9 mouse cellular contexts compared by ENCODE assay signal in genomic region chr9:95581758-95582515, GRCm38 (mm10). TPM values are rescaled to one million over a fixed set of nuclear protein-coding genes. Genes with fewer than 3 reads are reported as not detected.
DNase-seq lines count a peak whose midpoint lies in the region; ATAC-seq and TF ChIP-seq lines count a peak whose summit lies in the region.
"Had no signal": no experiment of that assay in that cellular context is flagged by ENCODE, and none has a peak within 500 bp of the region (broad histone marks: within the 10 kb centered on the region; RNA-seq: fewer than 3 reads in every experiment).

No protein-coding gene starts in this region.

- H3K4me3 ChIP-seq in kidney, postnatal 0 days (replicated peaks; ENCODE audit: low read depth, low read length) = peak overlapping the region; percentile 26; the same call in 1 of the 2 replicates
- peak overlapping the region; percentile 53 for H3K4me3 ChIP-seq in embryonic facial prominence, embryonic 10.5 days
- H3K4me3 ChIP-seq in hindbrain, postnatal 0 days (ENCODE audit: low read length) = peak overlapping the region; percentile 25

- no peak overlapping the region for H3K27ac ChIP-seq in kidney, postnatal 0 days
- H3K27ac ChIP-seq in embryonic facial prominence, embryonic 10.5 days (replicated peaks) = no peak overlapping the region
- H3K27ac ChIP-seq in hindbrain, postnatal 0 days = no peak overlapping the region

- H3K27me3 ChIP-seq in kidney, postnatal 0 days (ENCODE audit: insufficient read depth, low read length) = 0 out of 2 replicates have a peak, but pooled peaks cover 5% of the 10 kb centered on the region
- H3K27me3 ChIP-seq in embryonic facial prominence, embryonic 10.5 days (replicated peaks; ENCODE audit: low read depth, poor library complexity, severe bottlenecking) = peaks cover 44% of the 10 kb centered on the region
- H3K27me3 ChIP-seq in hindbrain, postnatal 0 days (ENCODE audit: insufficient read depth, low read length) = 0 out of 2 replicates have a peak, but pooled peaks cover 6% of the 10 kb centered on the region

- no peaks in the 10 kb centered on the region; the same call in 1 of the 2 replicates for H3K9me3 ChIP-seq in kidney, postnatal 0 days (replicated peaks; ENCODE audit: low read length)
- H3K9me3 ChIP-seq in embryonic facial prominence, embryonic 10.5 days = no peaks in the 10 kb centered on the region
- H3K9me3 ChIP-seq in hindbrain, postnatal 0 days (ENCODE audit: low read length) = no peaks in the 10 kb centered on the region
- H3K9me3 ChIP-seq: G1E had no signal

- peak overlapping the region; percentile 53 for H3K4me2 ChIP-seq in kidney, postnatal 0 days (ENCODE audit: low read length)
- peak overlapping the region; percentile 50 for H3K4me2 ChIP-seq in hindbrain, postnatal 0 days (ENCODE audit: low read depth, low read length)

- intact Hi-C loops in gastrocnemius, postnatal 14 days (cut with DNase I; ENCODE audit: low total_unique reads) = no loop called here

- no peak overlapping the region for H3K9ac ChIP-seq in kidney, postnatal 0 days (ENCODE audit: low read depth, low read length)
- no peak overlapping the region for H3K9ac ChIP-seq in hindbrain, postnatal 0 days (replicated peaks; ENCODE audit: low read length)

- no peaks in the 10 kb centered on the region for H3K4me1 ChIP-seq in kidney, postnatal 0 days (replicated peaks; ENCODE audit: insufficient read depth, low read length)
- H3K4me1 ChIP-seq in embryonic facial prominence, embryonic 10.5 days = peaks cover 21% of the 10 kb centered on the region
- H3K4me1 ChIP-seq in hindbrain, postnatal 0 days (ENCODE audit: insufficient read depth, low read length) = no peaks in the 10 kb centered on the region

- no peak for TF ChIP-seq CTCF in kidney, postnatal 0 days (IDR thresholded peaks at IDR 0.05; ENCODE audit: low read depth)
- TF ChIP-seq CTCF in hindbrain, postnatal 0 days (IDR thresholded peaks at IDR 0.05; ENCODE audit: low read depth) = no peak

- no peak for ATAC-seq in kidney, postnatal 0 days (replicated peaks; ENCODE audit: low FRiP score, low read depth)
- no peak for ATAC-seq in hindbrain, postnatal 0 days

- 12% methylated on average over 20 of the region's 20 CpGs for WGBS in kidney, postnatal 0 days
- 7% methylated on average over 20 of the region's 20 CpGs for WGBS in embryonic facial prominence, embryonic 10.5 days
- 12% methylated on average over 20 of the region's 20 CpGs for WGBS in hindbrain, postnatal 0 days

- no peaks in the 10 kb centered on the region for H3K36me3 ChIP-seq in kidney, postnatal 0 days (ENCODE audit: insufficient read depth, low read length)
- H3K36me3 ChIP-seq in embryonic facial prominence, embryonic 10.5 days (replicated peaks) = no peaks in the 10 kb centered on the region
- H3K36me3 ChIP-seq in hindbrain, postnatal 0 days (ENCODE audit: insufficient read depth, low read length) = no peaks in the 10 kb centered on the region
- H3K36me3 ChIP-seq: G1E had no signal

- no peak for DNase-seq in kidney, postnatal 0 days (ENCODE audit: low spot score)
- no peak for DNase-seq in kidney, adult 8-10 months
- DNase-seq in embryonic facial prominence, embryonic 10.5 days (ENCODE audit: low spot score) = peak; percentile 57
- DNase-seq in hindbrain, postnatal 0 days (ENCODE audit: low spot score) = no peak
- DNase-seq in neural tube, embryonic 10.5 days (ENCODE audit: extremely low spot score, low spot score) = peak; percentile 44
- no peak for DNase-seq in gastrocnemius, postnatal 14 days
- DNase-seq in layer of hippocampus, adult 11-12 months (ENCODE audit: low spot score) = no peak
- no peak for DNase-seq in layer of hippocampus, adult 9-11 months

RNA-seq across cellular contexts. Expression of gene Paqr9, which starts 22.5 kb away (rescaled TPM):
- 2.8 TPM in 2 replicates for polyA plus RNA-seq in kidney, postnatal 0 days (2015; fragmentation: Nextera tagmentation; extraction: Ambion mirVana)
- 0.16 and 0.19 TPM in 2 replicates for polyA plus RNA-seq in embryonic facial prominence, embryonic 10.5 days (2016; fragmentation: Nextera tagmentation; extraction: Ambion mirVana)
- total RNA-seq in hindbrain, postnatal 0 days (2014; rRNA removed) = 22.2 and 22.3 TPM in 2 replicates
- polyA plus RNA-seq in hindbrain, postnatal 0 days (2015; fragmentation: Nextera tagmentation; extraction: Ambion mirVana) = 5.9 and 6.0 TPM in 2 replicates
- 1 to 10 TPM; 4.5 to 4.8 TPM for total RNA-seq in gastrocnemius, postnatal 14 days (2021)
- polyA plus RNA-seq: G1E had no signal

RNA-seq across cellular contexts. Expression of gene Pcolce2, which starts 55.5 kb away (rescaled TPM):
- polyA plus RNA-seq in kidney, postnatal 0 days (2015; fragmentation: Nextera tagmentation; extraction: Ambion mirVana) = 0.88 and 1.5 TPM in 2 replicates
- polyA plus RNA-seq in embryonic facial prominence, embryonic 10.5 days (2016; fragmentation: Nextera tagmentation; extraction: Ambion mirVana) = 4.5 and 5.5 TPM in 2 replicates
- total RNA-seq in hindbrain, postnatal 0 days (2014; rRNA removed) = 2.4 and 2.6 TPM in 2 replicates
- polyA plus RNA-seq in hindbrain, postnatal 0 days (2015; fragmentation: Nextera tagmentation; extraction: Ambion mirVana) = 2.5 and 3.1 TPM in 2 replicates
- total RNA-seq in gastrocnemius, postnatal 14 days (2021) = 1 to 10 TPM; 7.4 to 9.9 TPM
- polyA plus RNA-seq: G1E had no signal

Comparison
In these comparisons a context has a peak if more than half of its experiments do, and no peak if none do; other contexts are left out.
1. DNase-seq: peak in embryonic facial prominence, embryonic 10.5 days (single experiment) and neural tube, embryonic 10.5 days (single experiment); none in kidney, postnatal 0 days (single experiment), kidney, adult 8-10 months (0 of 2), hindbrain, postnatal 0 days (single experiment), gastrocnemius, postnatal 14 days (single experiment), layer of hippocampus, adult 11-12 months (single experiment) and layer of hippocampus, adult 9-11 months (single experiment).
2. Peak in every context shown above with its lines, with median percentiles within 50 percentile points of each other: H3K4me3 ChIP-seq.